Mouse (Mus musculus) left cerebral cortex, adult 9 months (tissue): Measurements from ENCODE around the gene 1700017B05Rik.
"Not testable (repeated sequence)": the region's sequence is repeated elsewhere in the genome, so short reads cannot be mapped to it uniquely, and the experiment has no call there.

Source experiments
- DNase-seq, 2 experiments: peaks; one replicate each; pipeline ENCODE4 v3.0.0; 2022; ENCODE audit warnings: low spot score in 2 of 2

Gene 1700017B05Rik

GRCm38 (mm10) chr9:57248030-57248942 is 14.1 kb downstream of the 1700017B05Rik start:
- DNase-seq = no peak

- DNase-seq = no peak
Measured at GRCm38 (mm10) chr9:57247201-57247671, 15.2 kb downstream of the 1700017B05Rik start.

- no peak for DNase-seq
Measured at GRCm38 (mm10) chr9:57246482-57246881, 15.9 kb downstream of the 1700017B05Rik start.

GRCm38 (mm10) chr9:57244106-57244685 is 18.2 kb downstream of the 1700017B05Rik start:
- no peak for DNase-seq

DNA sequence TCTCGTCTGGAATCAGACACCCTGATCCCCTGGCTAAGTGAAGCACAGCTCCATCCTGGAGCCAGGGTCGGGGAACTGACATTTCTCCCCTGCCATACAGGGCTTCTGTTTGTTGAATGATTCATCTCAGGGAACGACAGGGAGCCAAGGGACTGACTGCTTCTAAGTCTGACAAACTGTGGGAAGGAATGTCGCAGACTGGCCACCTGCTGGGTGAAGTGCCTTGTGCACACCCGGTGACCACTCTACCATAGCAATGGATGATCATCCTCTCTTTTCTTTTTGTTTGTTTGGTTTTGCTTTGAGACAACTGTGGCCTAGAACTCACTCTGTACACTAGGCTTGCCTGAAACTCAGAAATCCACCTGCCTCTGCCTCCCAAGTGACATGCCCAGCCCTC is 19.5 kb downstream of the 1700017B05Rik start:
- no peak for DNase-seq

GRCm38 (mm10) chr9:57241111-57241510 is 21.3 kb downstream of the 1700017B05Rik start:
- DNase-seq = no peak

GRCm38 (mm10) chr9:57238220-57238619 is 24.2 kb downstream of the 1700017B05Rik start:
- DNase-seq = no peak

GRCm38 (mm10) chr9:57237705-57238104 is 24.7 kb downstream of the 1700017B05Rik start:
- no peak for DNase-seq

GRCm38 (mm10) chr9:57236256-57236655 is 26.2 kb downstream of the 1700017B05Rik start, which contains the start of gene Trcg1:
TSS of gene Trcg1 (plus strand) at chr9:57236556.
- no peak for DNase-seq

- DNase-seq = no peak
Measured at GRCm38 (mm10) chr9:57233767-57234166, 28.6 kb downstream of the 1700017B05Rik start.

- DNase-seq = no peak
Measured at GRCm38 (mm10) chr9:57233142-57233541, 29.3 kb downstream of the 1700017B05Rik start.

DNA sequence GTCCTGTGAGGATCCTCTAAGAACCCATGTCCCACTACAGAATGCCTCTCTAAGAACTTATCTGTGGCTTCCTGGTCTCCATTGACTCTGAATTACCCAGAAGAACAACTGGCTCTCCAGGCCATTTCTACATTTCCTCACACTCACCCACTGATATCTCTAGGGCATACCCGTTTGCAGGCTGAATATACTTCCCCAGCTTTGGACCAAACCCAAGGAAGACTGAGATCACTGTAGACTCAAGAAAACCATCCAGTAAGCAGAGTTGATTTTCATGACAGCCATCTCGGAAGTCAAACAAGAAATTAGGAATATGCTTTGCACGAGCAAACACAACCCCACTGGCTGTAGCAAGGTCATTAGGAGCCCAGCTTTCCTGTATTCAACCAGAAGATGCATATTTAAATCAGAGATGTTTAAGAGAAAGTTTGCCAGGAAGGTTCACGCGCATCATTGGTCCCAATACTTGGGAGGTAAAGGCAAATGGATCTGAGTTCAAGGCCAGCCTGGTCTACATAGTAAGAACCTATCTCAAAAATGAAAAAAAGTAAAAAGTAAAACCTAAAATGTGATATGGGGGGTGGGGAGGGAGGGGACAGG is 30.0 kb downstream of the 1700017B05Rik start:
- no peak for DNase-seq

DNA sequence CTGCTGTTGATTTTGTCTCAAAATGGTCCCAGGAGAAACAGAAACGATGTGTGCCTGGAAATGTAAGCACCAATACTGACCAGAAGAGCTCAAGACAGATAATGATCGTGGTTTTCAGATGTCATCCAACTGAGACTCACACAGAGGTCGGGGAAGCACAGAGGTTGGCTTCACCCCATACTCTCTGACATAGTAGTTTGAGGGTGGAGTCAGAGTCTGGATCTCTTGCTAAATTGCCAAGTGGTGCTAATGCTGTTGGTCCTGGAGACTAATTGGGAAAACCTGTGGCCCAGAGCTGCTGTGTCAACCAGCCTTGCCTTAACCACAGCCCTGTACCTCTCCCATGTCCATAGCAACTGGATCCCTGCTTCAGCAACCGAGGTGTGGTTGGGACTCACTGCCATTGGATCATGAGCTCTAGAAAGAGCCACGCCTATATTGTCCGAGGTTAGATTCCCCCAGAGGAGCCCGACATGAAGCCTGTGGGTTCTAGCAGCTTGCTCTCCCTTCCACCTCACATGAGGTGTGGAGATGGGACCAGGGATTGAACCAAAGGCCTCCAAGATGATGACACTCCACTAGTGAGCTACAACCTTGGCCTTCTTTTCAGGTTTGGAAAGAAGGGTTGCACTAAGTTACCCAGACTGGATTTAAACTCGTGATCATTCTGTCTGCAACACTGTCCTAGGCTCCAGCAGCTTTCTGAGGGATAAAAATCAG is 30.7 kb downstream of the 1700017B05Rik start:
- no peak for DNase-seq

DNA sequence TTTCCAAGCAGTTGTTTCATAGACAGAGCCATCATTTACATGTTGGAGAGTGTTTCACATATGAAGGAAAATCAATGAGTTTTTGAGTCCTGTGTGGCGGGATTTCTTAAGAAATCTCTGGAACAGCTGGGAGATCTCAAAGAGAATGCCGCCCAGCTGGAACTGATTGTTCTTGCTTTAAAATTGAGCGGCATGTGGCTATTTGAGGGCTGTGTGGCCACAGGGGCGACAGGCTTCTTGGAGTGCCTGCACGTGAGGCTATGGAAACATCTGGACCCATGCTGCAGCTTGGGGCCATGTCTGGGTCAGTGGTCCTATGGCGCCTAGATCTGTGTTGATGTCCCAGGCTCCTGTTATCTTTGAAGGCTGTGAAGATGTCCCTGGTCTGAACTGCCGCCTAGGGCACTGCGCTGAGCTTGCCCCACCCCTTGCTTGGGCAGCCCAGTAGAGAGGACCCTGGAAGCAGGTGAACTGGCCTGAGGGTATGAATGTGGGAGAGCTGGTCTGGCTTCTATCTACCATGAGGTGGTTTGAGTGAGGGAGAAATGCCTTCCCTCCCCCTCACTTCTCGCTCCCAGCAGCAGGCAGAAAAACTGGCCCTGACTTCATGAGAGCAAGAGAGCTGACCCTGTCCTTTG is 32.1 kb downstream of the 1700017B05Rik start:
- no peak for DNase-seq

- no peak for DNase-seq
Measured at GRCm38 (mm10) chr9:57229726-57230125, 32.7 kb downstream of the 1700017B05Rik start.

- DNase-seq = no peak
Measured at GRCm38 (mm10) chr9:57228186-57228585, 34.2 kb downstream of the 1700017B05Rik start.

GRCm38 (mm10) chr9:57227203-57227602 is 35.2 kb downstream of the 1700017B05Rik start:
- no peak for DNase-seq

- not testable (repeated sequence) for DNase-seq
Measured at GRCm38 (mm10) chr9:57226628-57227122, 35.7 kb downstream of the 1700017B05Rik start.

- DNase-seq = no peak
Measured at GRCm38 (mm10) chr9:57225780-57226627, 36.4 kb downstream of the 1700017B05Rik start.

DNA sequence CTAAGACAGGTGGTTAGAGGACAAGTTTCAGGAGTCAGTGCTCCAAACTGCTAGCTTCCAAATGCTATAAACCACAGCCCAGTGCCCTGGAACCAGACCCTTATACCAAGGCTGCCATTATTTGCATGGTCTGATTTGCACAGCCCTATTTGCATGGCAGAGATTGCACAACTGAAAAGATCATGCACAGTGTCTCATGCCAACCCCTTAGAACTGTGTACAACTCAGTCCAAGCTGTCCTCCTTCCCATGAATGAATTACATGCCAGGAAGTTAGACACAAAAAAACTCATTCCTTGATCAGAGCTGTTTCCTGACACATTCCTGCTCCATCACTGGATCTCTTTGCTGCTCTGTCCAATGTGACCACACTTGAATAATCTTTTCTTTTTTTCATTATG is 39.1 kb downstream of the 1700017B05Rik start:
- no peak for DNase-seq
